Mouse (Mus musculus) erythroblast, embryonic 14.5 days (primary cell): ENCODE data around the gene Fli1.

Experiments used
- GATA1 ChIP-seq: IDR thresholded peaks from 2 replicates; pipeline ENCODE4 v1.6.1; 2012; ENCODE audit warnings: low read length, inconsistent platforms, mixed read lengths
- TAL1 ChIP-seq: IDR thresholded peaks from 3 replicates; pipeline ENCODE4 v1.6.1; 2012; ENCODE audit warnings: low read length, inconsistent platforms, mixed read lengths

DNA sequence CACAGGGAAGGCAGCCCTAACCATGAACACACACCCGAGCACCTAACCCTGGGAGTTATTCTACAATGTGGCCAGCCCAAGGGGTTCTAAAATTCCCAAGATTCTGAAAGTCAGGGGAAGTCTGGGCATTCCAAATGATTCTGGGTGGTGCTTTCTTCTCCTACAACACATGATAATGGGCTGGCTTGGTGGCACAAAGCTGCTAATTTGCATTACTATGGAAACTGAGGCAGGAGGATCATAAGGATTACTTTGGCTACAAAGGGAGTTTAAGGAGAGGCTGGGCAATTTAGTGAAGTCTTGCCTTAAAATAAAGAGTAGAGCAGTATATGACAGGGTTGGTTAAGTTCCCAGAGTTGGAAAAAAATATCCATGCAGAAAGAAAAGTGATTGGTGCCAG, 127.7 kb downstream of the Fli1 start:
- TF ChIP-seq GATA1 (no peak), TAL1 (no peak)
